Comparison of ENCODE assay signal across 15 mouse cellular contexts in genomic region chr14:45810101-45810500, GRCm38 (mm10).
"Had no signal": no experiment of that assay in that cellular context is flagged by ENCODE, and none has a peak within 500 bp of the region (broad histone marks: within the 10 kb centered on the region; RNA-seq: fewer than 3 reads in every experiment).

No protein-coding gene starts in this region.

- H3K9me3 ChIP-seq: limb, embryonic 12.5 days; liver, embryonic 13.5 days; lung, embryonic 15.5 days; midbrain, embryonic 12.5 days; neural tube, embryonic 13.5 days had no signal

- H3K27me3 ChIP-seq: limb, embryonic 12.5 days; liver, embryonic 13.5 days; lung, embryonic 15.5 days; midbrain, embryonic 12.5 days; neural tube, embryonic 13.5 days had no signal

- H3K36me3 ChIP-seq: limb, embryonic 12.5 days; liver, embryonic 13.5 days; lung, embryonic 15.5 days; midbrain, embryonic 12.5 days; neural tube, embryonic 13.5 days had no signal

- H3K27ac ChIP-seq: limb, embryonic 12.5 days; liver, embryonic 13.5 days; lung, embryonic 15.5 days; midbrain, embryonic 12.5 days; neural tube, embryonic 13.5 days had no signal

- ATAC-seq: liver, postnatal 0 days; midbrain, embryonic 16.5 days had no signal

- H3K9ac ChIP-seq: limb, embryonic 12.5 days; liver, embryonic 13.5 days; liver, postnatal 0 days; lung, embryonic 15.5 days; midbrain, embryonic 12.5 days; neural tube, embryonic 13.5 days had no signal

- H3K4me1 ChIP-seq: liver, embryonic 13.5 days; midbrain, embryonic 12.5 days; neural tube, embryonic 13.5 days had no signal

- H3K4me3 ChIP-seq: limb, embryonic 12.5 days; liver, embryonic 13.5 days; lung, embryonic 15.5 days; midbrain, embryonic 12.5 days; neural tube, embryonic 13.5 days had no signal

- H3K4me2 ChIP-seq: limb, embryonic 12.5 days; liver, embryonic 13.5 days; lung, embryonic 15.5 days; midbrain, embryonic 12.5 days; neural tube, embryonic 13.5 days had no signal

- DNase-seq: layer of hippocampus, postnatal 36 days; liver; liver, embryonic 13.5 days; liver, postnatal 0 days; lung, postnatal 14 days; retina, postnatal 1 day; right cerebral cortex, postnatal 4 days; spleen, adult 18-20 months; thymus, adult 18-20 months; thymus, postnatal 14 days had no signal
